Mouse (Mus musculus) heart, adult 2 months (tissue): ENCODE results near the gene Stab2.

ENCODE experiments used
- CTCF ChIP-seq: fragments of 200-600 bp; IDR thresholded peaks from 2 replicates; pipeline ENCODE4 v1.8.1; 2022; ENCODE audit warnings: antibody characterized with exemption, mild to moderate bottlenecking, moderate library complexity
- EP300 ChIP-seq: fragments of 200-500 bp; IDR thresholded peaks from 2 replicates; pipeline ENCODE4 v1.6.1; 2011; ENCODE audit warnings: low read depth, low read length, control low read depth; ENCODE audit not compliant: insufficient read depth
- POLR2A ChIP-seq: fragments of 200-500 bp; IDR thresholded peaks from 2 replicates; pipeline ENCODE4 v1.6.1; 2011; ENCODE audit warnings: mild to moderate bottlenecking, low read depth, low read length, control low read depth; ENCODE audit not compliant: insufficient read depth

DNA sequence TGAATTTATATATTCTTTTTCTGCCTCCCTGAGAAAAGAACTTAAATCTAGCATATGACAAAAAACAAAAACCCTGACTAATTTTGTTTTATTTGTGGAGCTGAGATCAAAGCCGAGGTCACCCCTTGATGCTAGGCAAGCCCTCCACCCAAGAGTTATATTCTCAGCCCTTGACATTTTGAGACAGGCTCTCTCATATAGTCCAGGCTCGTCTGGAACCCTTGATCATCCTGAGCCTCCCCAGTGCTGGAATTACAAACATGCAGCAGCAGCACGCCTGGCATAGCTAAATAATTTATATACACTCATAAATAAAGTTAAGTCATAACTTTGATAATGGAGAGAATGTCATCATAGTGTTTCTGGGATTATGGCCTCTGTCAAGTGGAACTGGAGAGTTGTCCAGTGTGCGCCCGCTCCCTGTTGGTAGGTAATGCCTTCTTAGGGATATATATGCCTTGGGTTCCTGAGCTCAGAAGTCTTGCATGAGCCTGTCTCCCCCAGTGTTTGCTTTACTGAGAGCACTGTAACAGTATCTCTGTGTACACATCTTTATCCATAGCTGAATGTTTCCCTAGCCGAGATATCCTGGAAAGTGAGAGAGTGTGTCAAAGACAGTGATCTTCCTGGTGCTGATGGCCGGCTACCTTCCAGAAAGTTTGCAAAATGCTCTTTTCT is 216.2 kb downstream of the Stab2 start:
- TF ChIP-seq POLR2A (no peak), CTCF (no peak), EP300 (no peak)
